Mouse (Mus musculus): ENCODE measurements around the gene Plcb1. TPM values are rescaled to one million over a fixed set of nuclear protein-coding genes. Genes with fewer than 3 reads are reported as not detected.
A peak's percentile ranks its signal among the peaks of the same experiment; 100 is the strongest.

Gene Plcb1
- total RNA-seq, 2 experiments from 2014 or later: 3.3 to 6.5 TPM

DNA sequence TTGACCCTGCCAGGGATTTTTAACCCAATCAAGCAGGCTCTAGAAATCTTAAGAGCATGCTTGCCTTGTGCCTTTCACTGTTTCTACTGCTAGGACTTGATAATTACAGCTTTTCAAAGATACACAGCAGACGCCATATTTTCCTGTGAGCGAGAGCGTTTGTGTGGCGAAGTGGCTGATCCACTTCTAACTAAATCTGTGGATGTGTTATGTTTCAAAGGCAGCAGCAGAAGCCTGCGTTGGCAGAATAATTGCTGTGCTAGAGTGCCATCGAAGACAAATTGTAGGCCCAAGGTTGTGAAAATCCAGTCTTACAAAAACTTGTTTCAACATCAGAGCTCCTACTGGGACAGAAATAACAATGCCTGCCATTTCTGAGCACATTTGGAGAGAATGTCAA is 263.4 kb downstream of the Plcb1 start:
- ATAC-seq (replicated peaks; ENCODE audit: poor library complexity): no peak

DNA sequence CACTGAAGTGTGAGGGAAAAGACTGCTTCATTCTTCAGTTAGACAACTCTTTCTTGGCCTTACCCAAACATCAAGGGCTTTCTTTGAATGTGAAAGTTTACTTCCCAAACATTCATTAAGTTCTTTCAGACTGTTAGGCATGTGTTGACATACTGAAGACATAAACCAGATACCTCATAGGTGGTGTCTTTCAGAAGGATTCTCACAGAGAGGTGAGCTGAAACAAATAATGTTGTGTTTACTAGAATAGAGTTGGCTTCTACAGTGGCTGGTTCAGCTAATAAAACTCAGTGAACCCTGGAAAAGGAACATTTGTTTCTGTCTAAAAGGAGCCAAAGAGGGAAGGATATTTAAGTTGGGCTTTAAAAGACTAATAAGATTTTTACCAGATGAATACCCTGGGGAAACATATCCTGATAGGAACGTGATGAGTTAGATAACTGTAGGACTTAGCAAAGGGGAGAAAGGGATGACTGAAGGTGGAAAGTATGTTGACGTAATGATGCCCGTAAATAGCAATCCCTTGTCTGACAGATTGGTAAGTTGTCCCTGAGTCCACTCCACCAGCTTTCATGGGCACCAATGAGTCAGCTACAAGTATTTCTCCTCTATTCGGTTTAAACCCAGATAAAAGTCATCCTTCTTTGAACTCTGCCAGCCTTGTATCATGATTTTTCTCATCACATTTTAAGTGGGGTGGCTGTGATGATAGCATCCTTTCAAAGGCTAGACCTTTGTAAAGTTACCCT is 265.8 kb downstream of the Plcb1 start:
- ATAC-seq (replicated peaks; ENCODE audit: poor library complexity): no peak

DNA sequence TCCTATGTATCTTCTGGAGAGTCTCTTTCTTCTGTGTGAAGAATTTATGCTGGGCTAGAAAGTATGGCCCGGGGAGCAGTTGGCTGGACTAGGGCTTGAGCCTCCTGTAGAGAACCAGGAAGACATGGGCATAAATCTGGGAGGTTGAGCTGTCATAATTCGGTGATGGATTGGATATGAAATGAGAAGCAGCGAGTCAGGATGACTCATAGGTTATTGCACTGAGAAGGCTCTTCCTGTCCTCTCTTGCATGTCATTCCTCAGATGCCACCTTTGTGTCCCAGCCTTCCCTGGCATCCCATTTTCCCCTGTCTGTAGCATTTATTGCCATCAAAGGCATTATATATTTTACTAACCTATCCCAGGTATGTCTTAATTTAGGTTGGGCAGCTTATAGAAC is 267.5 kb downstream of the Plcb1 start:
- ATAC-seq (replicated peaks; ENCODE audit: poor library complexity): peak; percentile 39; the same call in 1 of the 2 replicates

DNA sequence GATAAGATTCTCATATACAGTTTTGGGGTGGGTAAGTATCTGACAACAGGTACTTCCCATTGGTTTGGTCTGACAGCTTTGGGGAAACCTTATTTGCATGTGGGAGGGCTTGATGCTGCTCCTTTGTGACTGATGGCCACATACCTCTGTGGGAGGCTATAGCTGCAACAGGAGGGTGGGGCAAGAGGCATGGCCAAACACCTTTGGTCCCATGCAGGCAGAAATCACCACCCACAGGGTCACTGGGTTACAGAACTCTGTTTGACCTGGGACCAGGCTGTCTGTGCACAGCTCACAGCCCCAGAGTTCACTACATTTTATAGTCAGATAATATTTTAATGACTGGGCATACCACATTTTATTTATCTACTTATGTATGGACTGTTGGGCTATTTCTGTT is 281.6 kb downstream of the Plcb1 start:
- no peak for ATAC-seq (replicated peaks; ENCODE audit: poor library complexity)

DNA sequence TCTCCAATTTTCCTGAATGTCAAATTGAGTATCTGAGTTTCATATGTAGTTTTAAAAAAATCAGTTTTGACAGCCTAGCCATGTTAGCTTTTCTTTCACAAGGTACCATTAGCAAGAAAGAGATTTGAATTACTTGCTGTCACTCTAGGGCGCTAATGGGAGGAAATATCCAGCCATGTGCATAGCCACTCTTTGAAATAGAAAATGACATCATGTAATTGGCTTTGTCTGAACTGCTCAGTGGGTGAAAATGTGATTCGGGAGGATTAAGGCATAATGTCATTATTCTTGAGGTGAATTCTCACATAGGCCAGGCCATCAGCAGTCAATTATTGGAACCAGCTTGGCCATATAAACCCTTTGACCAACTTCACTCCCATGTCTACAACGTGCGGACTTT is 285.5 kb downstream of the Plcb1 start:
- ATAC-seq (replicated peaks; ENCODE audit: poor library complexity): no peak

DNA sequence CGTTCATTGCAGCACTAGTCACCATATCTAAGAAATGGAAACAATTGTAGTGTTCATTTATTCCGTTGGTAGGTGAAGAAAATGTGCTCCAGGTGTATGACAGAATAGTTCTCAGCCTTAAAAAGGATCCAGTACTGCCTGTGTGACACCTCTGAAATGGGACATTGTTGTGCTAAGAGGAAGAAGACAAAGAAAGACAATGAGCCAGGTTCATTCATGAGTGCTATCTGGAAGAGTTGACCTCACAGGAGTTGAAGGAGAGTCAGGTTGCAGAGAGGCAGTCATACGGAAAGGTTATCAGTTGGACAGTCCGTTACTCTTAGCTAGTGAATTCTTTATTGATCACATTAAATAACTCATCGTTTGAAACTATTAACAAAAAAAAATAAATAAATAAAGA is 286.6 kb downstream of the Plcb1 start:
- ATAC-seq (replicated peaks; ENCODE audit: poor library complexity): no peak

DNA sequence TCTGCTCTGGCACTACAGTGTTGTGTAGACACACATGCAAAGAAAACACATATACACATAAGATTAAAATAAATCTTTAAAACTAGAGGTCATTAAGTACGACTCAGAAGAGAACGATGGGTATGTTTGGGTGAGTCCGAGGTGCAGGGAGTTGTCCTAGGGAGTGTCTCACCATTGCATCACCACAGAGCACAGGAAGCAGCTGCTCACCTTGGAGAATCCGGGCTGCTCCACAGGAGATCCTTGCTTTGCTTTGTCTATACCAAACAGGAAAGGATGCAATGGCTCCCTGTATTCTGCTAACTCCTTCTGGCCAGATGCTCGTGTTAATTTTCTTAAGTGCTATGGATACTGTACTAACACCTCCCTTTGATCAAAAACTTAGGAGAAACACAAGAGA is 287.1 kb downstream of the Plcb1 start:
- ATAC-seq (replicated peaks; ENCODE audit: poor library complexity): no peak

DNA sequence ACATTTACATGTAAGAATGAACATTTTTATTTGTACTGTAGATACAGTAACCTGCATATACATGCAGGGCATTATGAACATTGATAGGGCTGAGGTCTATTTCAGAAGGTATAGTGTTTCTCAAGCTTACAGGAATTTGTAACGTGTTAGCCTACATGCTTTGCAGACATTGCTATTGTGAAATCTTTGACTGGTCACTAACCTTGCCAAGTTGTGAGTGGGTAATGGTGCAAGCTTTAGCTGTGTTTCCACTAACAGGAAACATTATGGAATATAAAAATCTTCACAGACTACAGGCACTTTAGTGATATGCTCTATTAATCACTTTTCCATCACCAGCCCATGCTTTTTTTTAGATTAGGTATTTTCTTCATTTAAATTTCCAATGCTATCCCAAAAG is 289.5 kb downstream of the Plcb1 start:
- ATAC-seq (replicated peaks; ENCODE audit: poor library complexity): peak; percentile 69

DNA sequence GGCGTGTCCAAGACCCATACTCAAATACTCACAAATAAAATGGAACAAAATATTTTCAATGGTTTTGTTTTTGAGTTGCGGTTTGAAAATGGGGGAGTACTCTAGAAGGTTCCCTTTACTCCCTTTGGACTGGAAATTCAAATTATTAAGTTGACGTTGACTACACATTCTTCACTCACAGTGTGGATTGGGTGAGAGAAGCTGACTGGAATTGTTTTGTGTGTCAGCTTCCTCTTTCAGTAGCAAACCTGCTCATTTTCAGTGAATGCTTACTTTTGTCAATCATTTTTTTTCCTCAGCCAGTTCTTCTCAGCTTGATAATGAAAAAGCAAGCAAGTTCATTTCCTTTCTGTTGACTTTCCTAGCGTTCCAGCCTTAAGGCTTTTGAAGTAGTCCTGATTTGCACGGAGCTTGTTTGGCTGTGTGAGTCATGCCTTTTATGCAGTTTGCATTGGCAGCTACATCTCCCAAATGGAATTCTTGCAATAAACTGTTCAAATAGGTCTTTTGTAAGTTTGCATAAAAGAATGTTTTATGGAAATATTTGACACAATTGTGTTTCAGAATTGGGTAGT is 306.8 kb downstream of the Plcb1 start:
- no peak for ATAC-seq (replicated peaks; ENCODE audit: poor library complexity)

DNA sequence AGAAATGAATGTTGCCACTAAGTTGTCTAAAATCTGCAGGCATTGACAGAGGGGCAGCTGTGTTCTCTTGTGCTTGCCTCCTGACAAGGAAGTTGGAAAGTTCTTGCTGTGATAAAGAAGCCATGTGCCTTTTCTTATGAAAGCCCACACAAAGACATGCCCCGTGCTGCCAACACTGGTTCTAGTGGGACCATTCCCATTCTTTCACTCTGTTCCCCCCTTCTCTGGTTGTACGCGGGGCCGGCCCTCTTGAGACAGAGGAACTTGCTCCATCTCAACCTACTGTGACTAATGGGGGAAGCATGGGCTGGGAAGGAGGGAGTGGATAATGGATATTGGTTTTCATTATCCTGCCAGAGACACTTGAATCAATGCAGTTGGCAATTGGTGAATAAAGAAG is 315.4 kb downstream of the Plcb1 start:
- no peak for ATAC-seq (replicated peaks; ENCODE audit: poor library complexity)

DNA sequence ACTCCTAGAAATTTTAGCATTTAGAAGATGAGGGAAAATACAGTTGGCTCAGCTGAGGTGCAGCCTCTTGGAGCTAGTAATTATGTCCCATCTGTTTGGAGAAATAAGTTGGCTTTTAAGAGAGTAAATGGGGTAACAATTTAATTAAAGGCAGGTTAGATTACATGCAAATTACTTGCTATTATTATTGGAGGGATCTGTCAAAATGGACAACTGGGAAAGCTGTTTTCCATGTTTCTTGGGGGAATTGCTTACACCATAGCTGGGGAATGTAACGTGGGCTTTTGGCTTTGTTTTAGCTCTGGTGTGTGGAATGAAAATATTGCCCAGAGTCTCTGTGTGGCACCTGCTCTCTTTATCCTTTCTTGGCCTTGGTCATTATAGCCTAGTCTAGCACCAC is 316.1 kb downstream of the Plcb1 start:
- ATAC-seq (replicated peaks; ENCODE audit: poor library complexity): no peak

DNA sequence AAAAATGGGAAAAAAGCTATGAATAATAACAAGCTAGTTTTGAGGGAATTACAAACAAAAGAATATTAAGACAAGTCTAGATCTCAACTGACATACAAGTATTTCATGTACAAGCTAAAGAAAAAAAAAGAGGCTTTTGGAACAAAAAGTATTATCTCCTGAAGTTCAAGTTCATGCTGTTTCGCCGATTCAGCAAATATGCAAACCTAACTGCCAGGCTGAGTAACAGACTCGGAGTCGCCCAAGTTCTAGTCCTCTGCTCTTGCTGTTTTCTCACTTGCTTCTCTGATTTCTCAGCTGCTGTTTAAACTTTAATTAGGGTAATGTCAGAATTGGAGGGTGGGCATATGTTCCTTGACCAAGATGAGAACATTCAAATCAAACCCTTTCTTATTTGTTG is 320.8 kb downstream of the Plcb1 start:
- no peak for ATAC-seq (replicated peaks; ENCODE audit: poor library complexity)

DNA sequence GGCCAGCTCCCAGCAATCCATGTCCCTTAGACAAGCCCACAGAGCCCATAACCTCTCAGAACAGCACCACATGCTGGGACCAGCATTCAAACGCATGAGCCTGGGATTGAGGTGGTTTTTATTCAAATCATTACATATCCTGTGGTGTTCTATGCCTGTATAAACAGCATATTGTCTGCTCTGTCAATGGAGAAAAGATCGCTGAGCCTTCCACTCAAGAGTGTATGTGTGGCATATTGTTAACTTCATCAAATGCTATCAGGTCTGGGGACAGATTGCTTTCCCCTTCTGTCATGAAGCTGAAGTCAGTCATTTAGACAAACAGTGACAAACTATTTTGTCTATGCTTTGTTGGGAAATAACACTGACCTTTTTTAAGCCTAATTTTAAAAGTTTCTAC is 322.7 kb downstream of the Plcb1 start:
- ATAC-seq (replicated peaks; ENCODE audit: poor library complexity): no peak

DNA sequence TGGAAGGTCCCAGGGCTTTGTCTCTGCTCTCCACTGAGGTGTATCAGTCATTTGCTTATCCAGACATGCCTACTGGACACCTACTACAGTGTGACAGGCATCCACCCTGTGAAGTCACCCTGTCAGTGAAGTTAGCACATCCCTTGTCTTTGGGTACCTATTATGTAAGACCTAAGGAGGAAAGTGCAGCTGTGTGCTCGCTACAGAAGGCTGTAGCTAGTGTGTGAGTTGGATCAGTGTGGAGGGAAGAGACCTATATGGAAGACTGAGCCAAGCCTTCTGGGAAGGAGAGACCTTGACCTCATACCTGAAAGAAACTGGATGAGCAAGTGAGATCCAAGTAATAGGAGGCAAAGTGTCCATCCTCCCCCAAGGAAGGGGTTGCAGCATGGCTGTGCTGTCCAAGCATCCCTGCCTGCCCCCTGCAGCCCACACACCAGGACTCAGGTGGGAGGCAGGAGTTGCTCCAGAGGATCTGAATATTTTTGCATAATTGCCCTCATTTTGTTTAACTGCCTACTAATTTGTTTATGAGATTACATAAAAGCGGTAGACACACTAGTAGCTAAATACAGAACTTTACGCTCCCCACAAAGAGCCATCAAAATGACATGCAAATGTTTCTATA is 328.7 kb downstream of the Plcb1 start:
- ATAC-seq (replicated peaks; ENCODE audit: poor library complexity): no peak

DNA sequence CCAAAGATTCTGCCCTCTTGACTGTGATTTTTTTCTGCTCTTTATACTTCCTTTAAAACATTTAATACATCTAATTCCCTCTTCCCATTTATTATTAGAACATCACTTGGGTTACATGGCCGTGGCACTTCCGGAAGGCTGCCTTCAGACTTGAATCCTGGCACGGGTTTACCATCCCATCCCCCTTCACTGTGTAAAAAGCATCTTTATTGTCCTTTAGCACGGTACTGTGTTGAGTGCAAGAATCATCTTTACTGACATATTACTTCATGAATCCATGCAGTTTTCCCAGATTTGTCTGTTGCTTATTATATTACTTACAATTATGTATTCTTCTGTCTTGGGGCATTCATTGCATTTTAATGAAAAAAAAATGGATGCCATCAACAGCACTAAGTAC is 337.2 kb downstream of the Plcb1 start:
- ATAC-seq (replicated peaks; ENCODE audit: poor library complexity): no peak

DNA sequence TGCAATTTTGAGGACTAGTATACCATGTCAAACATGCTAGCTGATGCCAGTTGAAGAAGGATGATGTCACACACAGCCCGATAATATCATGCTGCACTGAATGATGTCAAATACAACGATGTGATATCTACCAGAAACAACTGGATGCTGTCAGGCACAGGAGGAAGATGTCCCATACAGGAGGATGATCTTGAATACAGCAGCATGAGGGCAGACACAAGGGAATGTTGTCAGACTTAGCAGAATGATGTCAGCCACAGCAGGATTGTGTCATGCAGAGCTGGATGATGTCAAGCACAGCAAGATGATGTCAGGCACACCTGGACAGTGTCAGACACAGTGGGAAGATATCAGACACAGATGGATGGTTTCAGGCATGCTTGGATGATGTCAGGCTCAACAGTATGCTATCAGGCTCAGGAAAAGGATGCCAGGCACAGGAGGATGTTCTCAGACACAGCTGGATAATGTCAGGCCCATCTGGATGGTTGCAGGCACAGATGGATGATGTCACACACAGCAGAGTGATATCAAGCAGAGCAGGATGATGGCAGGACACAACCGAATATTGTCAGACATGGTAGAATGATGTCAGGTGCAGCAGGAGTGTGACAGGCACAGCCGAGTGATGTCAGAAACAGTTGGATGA is 338.0 kb downstream of the Plcb1 start:
- ATAC-seq (replicated peaks; ENCODE audit: poor library complexity): no peak

DNA sequence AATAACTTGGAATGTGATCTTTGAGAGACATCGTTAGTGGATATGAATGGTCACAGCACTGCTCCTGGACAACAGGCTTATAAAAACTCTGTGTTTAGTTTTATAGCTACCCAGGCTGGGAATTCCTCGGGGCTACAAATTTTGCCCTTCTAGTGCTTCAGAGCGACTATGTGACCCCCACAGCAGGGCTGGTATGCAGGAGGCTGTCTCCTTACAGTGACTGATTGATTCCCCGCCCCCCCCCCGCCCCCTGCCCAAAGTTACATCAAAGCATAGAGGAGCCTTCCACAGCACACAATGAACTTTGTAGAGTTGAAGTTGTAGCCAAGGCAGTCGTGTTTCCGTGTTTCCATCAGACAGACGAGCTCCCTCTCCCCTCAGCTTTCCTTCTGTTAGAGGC is 354.7 kb downstream of the Plcb1 start:
- no peak for ATAC-seq (replicated peaks; ENCODE audit: poor library complexity)

DNA sequence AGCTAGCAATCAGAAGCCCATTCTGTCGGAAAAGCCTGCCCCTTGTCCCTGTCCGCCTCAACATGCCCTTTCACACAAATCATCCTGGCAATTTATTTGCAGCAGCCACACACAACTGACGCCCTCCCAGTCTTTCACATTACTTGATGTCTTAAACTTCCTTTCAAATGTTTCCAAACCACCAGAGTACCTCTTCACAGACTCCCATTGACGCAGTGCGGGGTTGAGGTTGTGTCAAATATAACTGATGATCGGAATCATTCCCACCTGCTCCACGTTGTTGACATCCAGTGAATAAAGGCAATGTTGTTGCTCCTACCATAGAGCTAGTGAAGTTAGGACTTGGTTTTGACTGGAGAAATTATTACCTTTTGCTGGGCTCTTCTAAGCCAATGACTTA is 366.4 kb downstream of the Plcb1 start:
- no peak for ATAC-seq (replicated peaks; ENCODE audit: poor library complexity)

DNA sequence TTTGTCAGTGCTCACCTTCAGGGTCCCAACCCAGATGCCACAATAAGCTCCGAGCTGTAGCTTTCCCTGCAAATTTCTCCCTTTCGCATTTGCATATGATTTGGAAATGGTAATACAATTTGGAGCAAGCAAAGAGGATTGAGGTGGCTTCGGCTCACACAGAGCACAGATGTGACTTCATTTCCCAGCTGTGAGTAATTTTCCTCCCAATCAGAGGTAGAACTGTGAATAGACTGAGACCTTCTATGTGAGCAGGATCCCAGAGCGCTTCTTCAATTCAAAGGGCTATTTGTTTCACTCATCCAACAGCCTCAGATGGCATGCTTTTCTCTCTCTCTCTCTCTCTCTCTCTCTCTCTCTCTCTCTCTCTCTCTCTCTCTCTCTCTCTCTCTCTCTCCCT is 367.4 kb downstream of the Plcb1 start:
- ATAC-seq (replicated peaks; ENCODE audit: poor library complexity): no peak

DNA sequence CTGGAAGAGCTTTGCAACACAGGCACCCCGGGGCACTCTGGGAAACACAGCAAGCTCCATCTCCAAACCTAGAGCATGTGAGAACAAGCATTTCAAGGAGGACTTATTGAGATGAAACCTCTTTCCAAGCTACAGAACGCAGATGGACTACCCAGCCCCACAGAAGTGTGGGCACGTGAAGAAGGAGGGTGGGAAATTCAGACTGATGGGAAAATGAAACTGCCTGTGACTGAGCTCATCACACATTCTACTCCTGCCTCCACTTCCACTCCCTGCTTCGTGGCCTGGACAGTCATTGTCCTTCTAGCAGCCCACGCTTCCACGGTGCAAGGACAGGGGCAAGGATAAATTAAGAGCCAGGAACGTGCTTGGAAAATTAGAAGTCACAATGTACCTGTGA is 370.2 kb downstream of the Plcb1 start:
- ATAC-seq (replicated peaks; ENCODE audit: poor library complexity): no peak

DNA sequence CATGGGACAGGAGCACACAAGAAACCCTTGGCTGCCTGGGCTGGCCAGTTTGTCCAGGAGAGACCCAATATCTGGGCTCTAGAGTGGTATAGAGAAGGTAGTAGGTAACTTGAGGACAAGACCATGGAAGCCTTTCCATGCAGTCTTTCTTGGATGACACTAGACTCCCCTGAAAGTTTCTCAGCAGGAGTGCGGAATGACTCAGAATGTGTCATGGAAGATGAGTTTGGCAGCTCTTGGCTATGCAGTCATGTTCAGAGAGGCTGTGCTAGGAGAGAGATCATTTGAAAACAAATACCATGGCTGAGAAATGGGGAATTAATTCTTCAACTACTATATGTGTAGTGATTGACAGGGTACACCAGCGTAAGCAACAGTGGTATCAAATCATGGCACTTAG is 372.1 kb downstream of the Plcb1 start:
- ATAC-seq (replicated peaks; ENCODE audit: poor library complexity): no peak

DNA sequence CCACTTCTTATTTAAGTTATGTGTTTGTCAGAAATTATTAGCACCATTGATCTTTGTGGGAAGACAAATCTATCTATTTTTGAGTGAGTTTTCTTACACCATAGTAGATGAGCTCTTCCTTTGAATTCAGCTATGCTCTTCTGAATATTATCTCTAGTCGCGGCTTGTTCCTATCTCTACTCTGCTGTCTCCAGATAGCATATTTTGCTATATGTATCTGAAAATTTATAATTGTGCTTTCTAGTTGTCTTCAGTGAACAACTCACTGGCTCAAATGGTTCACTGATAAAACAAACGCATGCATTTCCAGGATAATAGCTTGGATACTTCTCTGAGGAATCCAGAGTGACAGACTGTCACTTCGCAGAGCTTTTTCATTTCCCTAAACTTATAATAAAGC is 375.8 kb downstream of the Plcb1 start:
- no peak; the same call in 1 of the 2 replicates for ATAC-seq (replicated peaks; ENCODE audit: poor library complexity)

Measured in megakaryocyte progenitor cell, adult 5-6 weeks (primary cell).